Mouse (Mus musculus) heart, embryonic 12.5 days (tissue): ENCODE measurements around the gene Larp6. TPM values are rescaled to one million over a fixed set of nuclear protein-coding genes. Genes with fewer than 3 reads are reported as not detected.
A peak's percentile ranks its signal among the peaks of the same experiment; 100 is the strongest.

Experiments used
- ATAC-seq: fragments of 200-750 bp; cut with Nextera tagmentation; 2 replicates; pipeline ENCODE4 v1.8.0; 2017; ENCODE audit warnings: moderate TSS enrichment, moderate library complexity; ENCODE audit not compliant: insufficient number of reproducible peaks, low FRiP score
- H3K27ac ChIP-seq: fragments of 300-500 bp; sonication (generic); 2 replicates; pipeline ENCODE4 v1.5.1; 2016; ENCODE audit warnings: mild to moderate bottlenecking, moderate library complexity; ENCODE audit not compliant: poor library complexity, severe bottlenecking
- H3K27me3 ChIP-seq: fragments of 300-500 bp; sonication (generic); replicated peaks from 2 replicates; pipeline ENCODE4 v1.6.1; 2016; ENCODE audit warnings: mild to moderate bottlenecking, moderate library complexity
- H3K36me3 ChIP-seq: fragments of 300-500 bp; sonication (generic); 2 replicates; pipeline ENCODE4 v1.6.1; 2016; ENCODE audit warnings: mild to moderate bottlenecking, moderate library complexity
- H3K4me1 ChIP-seq: fragments of 300-500 bp; sonication (generic); replicated peaks from 2 replicates; pipeline ENCODE4 v1.6.1; 2016; ENCODE audit warnings: mild to moderate bottlenecking
- H3K4me2 ChIP-seq: fragments of 300-500 bp; sonication (generic); 2 replicates; pipeline ENCODE4 v1.6.1; 2016; ENCODE audit warnings: mild to moderate bottlenecking, moderate library complexity
- H3K4me3 ChIP-seq: fragments of 300-500 bp; sonication (generic); 2 replicates; pipeline ENCODE4 v1.5.1; 2016; ENCODE audit warnings: mild to moderate bottlenecking
- H3K9ac ChIP-seq: fragments of 300-500 bp; sonication (generic); 2 replicates; pipeline ENCODE4 v1.6.1; 2016; ENCODE audit warnings: mild to moderate bottlenecking, moderate library complexity
- H3K9me3 ChIP-seq: fragments of 300-500 bp; sonication (generic); replicated peaks from 2 replicates; pipeline ENCODE4 v1.6.1; 2016; ENCODE audit warnings: mild to moderate bottlenecking, moderate library complexity
- WGBS: fragments of 180-500 bp; shearing (Covaris S2); methylation state at CpG from one replicate; pipeline ENCODE4 v1.1.7; 2016; 5-methylcytosine and 5-hydroxymethylcytosine counted together
- polyA plus RNA-seq: library from polyadenylated mRNA; unstranded; fragments of >200 nt; fragmentation: Nextera tagmentation; extraction: Ambion mirVana; gene quantifications from 2 replicates; pipeline ENCODE4 v1.2.1, GENCODE M21; 2016

The Larp6 gene
- polyA plus RNA-seq, 1 experiment from 2014 or later: 0.87 TPM

DNA sequence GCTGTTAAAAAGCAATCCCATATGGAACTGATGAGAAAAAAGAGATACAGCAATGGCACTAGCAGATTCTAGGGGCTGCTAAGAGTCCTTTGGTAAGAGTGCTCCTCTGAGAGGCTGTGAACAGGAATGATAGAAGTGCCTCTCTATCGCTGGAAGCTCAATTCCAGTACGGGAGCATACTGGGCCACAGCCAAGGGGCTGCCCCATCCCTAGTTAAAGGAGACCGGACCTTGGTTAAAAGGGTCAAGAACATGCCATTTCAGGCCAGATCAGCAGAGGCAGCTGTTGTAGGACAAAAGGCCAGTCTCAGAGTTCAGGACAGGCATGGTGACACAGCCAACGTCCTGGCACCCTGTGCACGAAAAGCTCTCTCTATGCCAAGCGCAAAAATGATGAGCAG, 1.4 kb downstream of the Larp6 start:
- no peaks in the 10 kb centered on the region for H3K36me3 ChIP-seq
- H3K4me2 ChIP-seq: no peak overlapping the region
- H3K27me3 ChIP-seq: peaks cover 17% of the 10 kb centered on the region
- H3K9ac ChIP-seq: no peak overlapping the region
- no peak overlapping the region for H3K4me3 ChIP-seq
- no peak for ATAC-seq
- 0 out of 2 replicates have a peak, but pooled peaks cover 11% of the 10 kb centered on the region for H3K4me1 ChIP-seq
- no peak overlapping the region for H3K27ac ChIP-seq
- WGBS: 59% methylated on average over 6 of the region's 6 CpGs
- no peaks in the 10 kb centered on the region for H3K9me3 ChIP-seq

DNA sequence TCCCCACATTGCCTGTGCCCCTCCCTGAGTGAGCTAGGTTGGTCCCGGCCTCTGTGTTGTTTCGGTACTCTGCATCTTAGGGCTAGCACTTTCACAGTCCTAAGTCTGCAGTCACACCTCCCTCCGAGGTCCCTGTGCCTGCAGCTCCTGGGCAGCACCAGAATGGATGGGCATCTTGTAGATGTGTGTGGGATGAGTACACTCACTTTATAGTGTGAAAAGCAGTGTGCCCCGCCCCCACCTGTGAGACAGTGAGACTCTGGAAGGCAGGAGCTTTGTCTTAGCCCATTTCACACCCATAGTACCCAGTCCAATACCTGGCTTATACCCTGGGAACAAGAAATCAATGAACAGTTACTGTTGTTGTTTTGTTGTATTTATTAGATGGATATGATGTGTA, 2.5 kb downstream of the Larp6 start:
- 73% methylated on average over 4 of the region's 4 CpGs for WGBS

DNA sequence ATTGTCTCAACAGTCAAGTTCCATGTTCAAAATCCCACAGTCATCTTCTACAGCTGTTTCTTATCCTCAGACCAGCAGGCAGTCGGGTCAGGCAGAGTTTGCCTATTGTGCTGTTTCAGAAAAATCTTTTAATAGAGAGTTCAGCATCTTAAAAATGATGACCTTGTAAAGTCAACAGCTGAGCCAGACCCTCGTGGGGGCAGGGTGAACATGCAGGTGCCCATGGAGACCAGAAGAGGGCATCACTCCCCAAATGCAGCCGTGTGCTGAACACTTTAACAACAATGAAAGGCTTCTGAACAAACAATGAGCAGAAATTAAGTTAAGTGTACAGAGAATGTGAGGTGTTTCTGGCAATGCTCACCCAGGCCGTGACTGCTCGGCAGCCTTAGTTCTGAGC, 3.0 kb downstream of the Larp6 start:
- no peak overlapping the region for H3K9ac ChIP-seq
- no peak overlapping the region for H3K4me2 ChIP-seq
- H3K4me1 ChIP-seq: 0 out of 2 replicates have a peak, but pooled peaks cover 11% of the 10 kb centered on the region
- ATAC-seq: no peak
- H3K4me3 ChIP-seq: no peak overlapping the region
- H3K27ac ChIP-seq: no peak overlapping the region
- WGBS: 56% methylated on average over 5 of the region's 5 CpGs
- H3K27me3 ChIP-seq: peaks cover 17% of the 10 kb centered on the region
- no peaks in the 10 kb centered on the region for H3K36me3 ChIP-seq
- H3K9me3 ChIP-seq: no peaks in the 10 kb centered on the region

More for the DNA sequence above, 2.5 kb downstream of the Larp6 start:
- H3K4me2 ChIP-seq: no peak overlapping the region
- H3K36me3 ChIP-seq: no peaks in the 10 kb centered on the region
- no peak overlapping the region for H3K9ac ChIP-seq
- no peak overlapping the region for H3K4me3 ChIP-seq
- H3K9me3 ChIP-seq: no peaks in the 10 kb centered on the region
- H3K4me1 ChIP-seq: 0 out of 2 replicates have a peak, but pooled peaks cover 11% of the 10 kb centered on the region
- peaks cover 17% of the 10 kb centered on the region for H3K27me3 ChIP-seq
- ATAC-seq: no peak
- H3K27ac ChIP-seq: no peak overlapping the region

DNA sequence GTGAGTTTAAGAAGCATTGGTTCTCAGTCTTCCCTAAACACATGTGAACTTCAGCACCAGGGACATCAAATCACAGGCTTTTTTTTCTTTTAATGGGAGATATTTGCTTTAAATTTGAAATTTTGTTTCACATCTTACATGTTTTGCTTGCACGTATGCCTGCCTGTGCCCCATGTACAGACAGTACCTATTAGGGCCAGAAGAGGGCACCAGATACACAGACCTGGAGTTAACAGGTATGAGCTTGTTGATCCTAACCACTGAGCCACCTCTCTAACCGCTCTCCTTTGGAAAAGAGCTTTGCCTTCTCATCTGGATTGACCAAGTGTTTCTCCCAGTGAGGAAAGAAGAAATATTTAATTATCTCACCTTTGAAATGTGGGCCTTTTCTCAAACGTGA, 5.5 kb downstream of the Larp6 start:
- Histone ChIP-seq H3K36me3 (no peaks in the 10 kb centered on the region), H3K27me3 (peaks cover 17% of the 10 kb centered on the region), H3K9ac (no peak overlapping the region), H3K27ac (no peak overlapping the region), H3K4me3 (no peak overlapping the region), H3K9me3 (no peaks in the 10 kb centered on the region), H3K4me2 (no peak overlapping the region), H3K4me1 (0 out of 2 replicates have a peak, but pooled peaks cover 8% of the 10 kb centered on the region)
- 46% methylated on average over 3 of the region's 3 CpGs for WGBS
- no peak for ATAC-seq

DNA sequence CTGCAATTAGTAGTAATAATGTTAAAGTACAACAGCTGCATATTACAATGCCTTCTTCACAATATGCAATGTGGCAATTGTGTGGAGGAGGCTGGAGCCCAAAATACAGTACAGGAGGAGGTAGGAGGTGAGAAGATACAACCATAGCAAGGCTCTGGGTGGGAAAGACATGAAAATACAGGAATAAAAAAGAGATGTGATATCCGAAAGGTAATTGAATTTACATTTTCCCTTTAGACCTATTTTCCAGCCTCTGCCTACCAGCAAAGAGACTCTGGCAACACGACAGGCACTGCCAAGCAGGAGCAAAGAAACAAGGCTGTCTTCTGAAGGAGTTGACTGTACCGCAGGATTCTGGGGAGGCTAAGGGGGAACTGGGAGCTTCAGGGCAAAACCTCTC, 6.9 kb downstream of the Larp6 start:
- H3K4me2 ChIP-seq: no peak overlapping the region
- no peak overlapping the region for H3K9ac ChIP-seq
- no peaks in the 10 kb centered on the region for H3K9me3 ChIP-seq
- ATAC-seq: no peak
- no peaks in the 10 kb centered on the region for H3K36me3 ChIP-seq
- peaks cover 4% of the 10 kb centered on the region for H3K27me3 ChIP-seq
- H3K4me1 ChIP-seq: no peaks in the 10 kb centered on the region
- no peak overlapping the region for H3K27ac ChIP-seq
- 80% methylated on average over 3 of the region's 3 CpGs for WGBS
- no peak overlapping the region for H3K4me3 ChIP-seq

DNA sequence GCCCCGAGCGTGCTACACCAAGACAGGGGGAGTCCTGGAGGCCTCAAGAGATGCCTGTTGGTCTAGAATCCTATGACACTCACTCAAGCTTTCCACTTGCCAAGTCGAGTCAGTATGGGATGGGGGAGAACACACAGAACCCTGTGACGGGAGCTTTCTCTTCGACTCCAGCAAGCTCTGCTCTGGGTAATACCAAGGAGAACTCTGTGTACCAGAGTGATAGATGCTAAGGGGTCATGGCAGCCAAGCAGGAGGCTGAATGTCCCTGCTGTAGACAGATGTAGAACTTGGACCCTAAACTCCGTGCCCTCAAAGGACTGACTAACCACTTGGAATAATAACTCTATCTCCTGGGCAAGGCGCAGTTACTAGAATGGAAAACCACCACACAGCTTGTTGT, 12.2 kb downstream of the Larp6 start:
- WGBS: 81% methylated on average over 7 of the region's 7 CpGs
- Histone ChIP-seq H3K36me3 (0 out of 2 replicates have a peak, but pooled peaks cover 2% of the 10 kb centered on the region), H3K4me1 (no peaks in the 10 kb centered on the region), H3K27me3 (no peaks in the 10 kb centered on the region), H3K9me3 (0 out of 2 replicates have a peak, but pooled peaks cover 3% of the 10 kb centered on the region), H3K9ac (no peak overlapping the region), H3K4me2 (no peak overlapping the region), H3K4me3 (no peak overlapping the region), H3K27ac (no peak overlapping the region)
- no peak for ATAC-seq

DNA sequence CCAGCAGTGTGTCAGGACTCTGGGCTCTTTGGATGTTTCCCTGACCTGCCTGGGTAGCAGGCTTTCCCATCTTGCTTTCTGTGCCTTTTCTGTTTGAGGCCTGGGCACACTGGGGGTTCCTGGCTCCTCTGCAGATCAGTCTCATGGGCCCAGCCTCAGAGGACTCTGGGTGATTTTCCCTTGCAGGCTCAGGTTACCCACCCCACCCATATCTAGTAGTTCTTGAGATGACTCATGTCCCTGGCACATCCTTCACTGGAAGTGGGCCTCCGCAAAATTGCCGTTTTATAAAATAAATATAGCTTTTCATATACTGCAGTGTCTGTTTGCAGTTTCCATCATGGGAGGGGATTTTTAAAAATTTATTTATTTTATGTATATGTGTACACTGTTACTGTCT, 21.5 kb downstream of the Larp6 start:
- no peak for ATAC-seq
- Histone ChIP-seq H3K9ac (no peak overlapping the region), H3K4me2 (no peak overlapping the region), H3K27ac (no peak overlapping the region), H3K36me3 (0 out of 2 replicates have a peak, but pooled peaks cover 4% of the 10 kb centered on the region), H3K4me1 (no peaks in the 10 kb centered on the region), H3K4me3 (no peak overlapping the region), H3K27me3 (no peaks in the 10 kb centered on the region), H3K9me3 (peaks cover 7% of the 10 kb centered on the region; the same call in 1 of the 2 replicates)
- 88% methylated on average over 2 of the region's 2 CpGs for WGBS

DNA sequence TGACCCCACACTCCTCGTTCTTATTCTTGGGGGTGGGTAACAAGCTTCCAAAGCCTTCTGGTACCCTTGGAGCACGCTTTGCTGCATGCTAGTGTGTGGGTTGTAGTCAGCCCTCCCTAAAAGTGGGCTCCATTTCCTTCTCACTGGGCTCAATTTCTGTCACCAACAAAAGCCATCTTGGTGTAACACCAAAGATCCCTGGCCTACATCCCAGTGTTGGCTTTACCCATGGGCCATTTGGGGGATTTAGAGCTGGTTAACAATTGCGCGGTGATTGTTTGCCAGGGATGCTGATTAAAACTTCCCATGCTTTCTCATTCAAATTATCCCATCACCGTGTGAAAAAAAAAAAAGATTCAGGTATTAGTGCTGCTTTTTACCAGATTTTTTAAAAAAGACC, 26.3 kb downstream of the Larp6 start:
- Histone ChIP-seq H3K27me3 (no peaks in the 10 kb centered on the region), H3K4me1 (peaks cover 12% of the 10 kb centered on the region), H3K27ac (no peak overlapping the region), H3K9me3 (0 out of 2 replicates have a peak, but pooled peaks cover 5% of the 10 kb centered on the region), H3K36me3 (0 out of 2 replicates have a peak, but pooled peaks cover 4% of the 10 kb centered on the region), H3K9ac (no peak overlapping the region), H3K4me3 (no peak overlapping the region), H3K4me2 (no peak overlapping the region)
- no peak for ATAC-seq
- 89% methylated on average over 5 of the region's 5 CpGs for WGBS

DNA sequence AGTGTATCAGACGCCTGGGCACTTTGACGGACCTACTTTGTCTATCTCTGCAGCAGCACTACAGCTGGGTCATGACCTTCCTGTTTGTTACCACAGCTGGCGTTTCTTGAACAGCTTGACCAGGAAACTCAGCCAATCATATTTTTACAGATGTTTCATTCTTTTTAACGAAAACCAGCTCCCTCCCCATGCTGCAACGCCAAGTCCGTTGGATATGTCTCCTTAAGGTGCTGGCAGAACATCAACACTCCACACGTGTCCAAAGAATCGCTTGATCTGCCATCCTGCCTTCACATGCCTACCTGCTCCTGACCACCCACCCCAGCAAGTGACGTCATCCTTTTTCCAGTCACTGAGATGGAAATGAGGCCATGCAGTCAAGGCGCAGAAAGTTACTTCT, 28.6 kb downstream of the Larp6 start:
- Histone ChIP-seq H3K4me2 (no peak overlapping the region), H3K27me3 (no peaks in the 10 kb centered on the region), H3K9me3 (0 out of 2 replicates have a peak, but pooled peaks cover 5% of the 10 kb centered on the region)

DNA sequence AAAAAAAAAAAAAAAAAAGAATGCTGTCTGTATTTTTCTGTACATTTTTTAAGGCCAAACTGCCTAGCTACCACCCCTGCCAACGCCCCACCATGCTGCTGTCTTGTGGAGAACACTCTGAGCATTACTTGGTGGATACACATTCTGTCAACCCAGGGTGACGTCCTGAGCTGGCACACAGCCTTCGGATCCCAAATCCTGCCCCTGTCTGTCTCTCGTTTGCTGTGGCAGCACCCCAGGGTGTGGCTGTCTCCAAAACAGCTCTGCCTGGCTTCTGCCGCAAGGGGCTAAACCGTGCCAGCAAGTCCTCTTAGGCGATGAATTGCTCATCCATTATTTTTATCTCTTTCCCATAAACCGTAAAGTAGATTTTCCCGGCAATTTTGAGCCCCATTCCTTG, 29.7 kb downstream of the Larp6 start:
- no peaks in the 10 kb centered on the region for H3K27me3 ChIP-seq
- H3K4me3 ChIP-seq: no peak overlapping the region
- H3K9me3 ChIP-seq: no peaks in the 10 kb centered on the region
- peaks cover 12% of the 10 kb centered on the region for H3K4me1 ChIP-seq
- no peak overlapping the region for H3K27ac ChIP-seq
- H3K9ac ChIP-seq: no peak overlapping the region
- 72% methylated on average over 9 of the region's 9 CpGs for WGBS
- 0 out of 2 replicates have a peak, but pooled peaks cover 2% of the 10 kb centered on the region for H3K36me3 ChIP-seq
- H3K4me2 ChIP-seq: no peak overlapping the region
- no peak for ATAC-seq

More for the DNA sequence above, 28.6 kb downstream of the Larp6 start:
- no peak for ATAC-seq
- 43% methylated on average over 10 of the region's 10 CpGs for WGBS
- Histone ChIP-seq H3K4me1 (peaks cover 12% of the 10 kb centered on the region), H3K4me3 (no peak overlapping the region), H3K36me3 (0 out of 2 replicates have a peak, but pooled peaks cover 4% of the 10 kb centered on the region), H3K27ac (no peak overlapping the region), H3K9ac (no peak overlapping the region)

DNA sequence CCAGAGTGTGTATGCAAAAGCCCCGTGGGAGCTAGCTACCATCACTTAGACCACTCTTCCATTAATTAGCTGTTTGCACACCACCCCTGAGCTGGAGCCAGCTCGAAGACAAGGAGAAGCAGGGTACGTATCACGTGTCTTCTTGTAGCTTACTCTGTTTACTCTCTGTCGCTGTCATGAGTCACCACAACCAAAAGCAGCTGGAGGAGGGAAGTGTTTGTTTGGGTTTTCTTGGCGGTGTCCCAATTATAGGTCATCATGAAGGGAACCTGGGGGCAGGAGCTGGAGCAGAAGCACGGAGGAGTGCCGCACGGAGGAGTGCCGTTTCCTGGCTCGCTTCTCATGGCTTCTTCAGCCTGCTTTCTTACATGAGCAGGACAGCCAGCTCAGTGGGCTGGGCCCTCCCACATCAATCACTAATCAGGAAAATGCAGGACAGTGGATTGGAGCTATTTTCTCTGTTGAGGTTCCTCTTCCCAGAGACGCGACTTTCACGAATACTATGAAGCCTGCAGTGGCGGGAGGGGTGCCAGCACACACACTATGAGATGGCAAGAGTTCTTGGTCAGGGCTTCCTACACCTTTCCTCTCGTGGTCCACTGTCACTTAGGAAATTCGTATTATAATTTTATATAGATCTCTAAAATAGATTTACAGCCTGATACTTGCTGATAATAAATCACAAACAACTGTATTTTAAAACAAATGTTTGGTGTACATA, 30.6 kb downstream of the Larp6 start:
- ATAC-seq: 0 out of 2 replicates have a peak, but pooled peaks have one; percentile 25
- 0 out of 2 replicates have a peak overlapping the region, but pooled peaks have one; percentile 7 for H3K4me3 ChIP-seq

More for the DNA sequence above, 30.6 kb downstream of the Larp6 start:
- Histone ChIP-seq H3K9me3 (no peaks in the 10 kb centered on the region), H3K4me2 (peak overlapping the region; percentile 59), H3K27me3 (no peaks in the 10 kb centered on the region), H3K4me1 (peaks cover 12% of the 10 kb centered on the region), H3K27ac (no peak overlapping the region), H3K36me3 (no peaks in the 10 kb centered on the region), H3K9ac (0 out of 2 replicates have a peak overlapping the region, but pooled peaks have one; percentile 33)
- WGBS: 43% methylated on average over 17 of the region's 17 CpGs
